Mouse (Mus musculus) liver, embryonic 16.5 days (tissue): ENCODE measurements around the gene Prdx5. TPM values are rescaled to one million over a fixed set of nuclear protein-coding genes. Genes with fewer than 3 reads are reported as not detected.

Experiments used
- ATAC-seq: fragments of 200-750 bp; cut with Nextera tagmentation; 2 replicates; pipeline ENCODE4 v1.8.0; 2017; ENCODE audit warnings: low read depth, mild to moderate bottlenecking, moderate number of reproducible peaks, moderate library complexity
- H3K27ac ChIP-seq: fragments of 300-500 bp; sonication (generic); 2 replicates; pipeline ENCODE4 v1.5.1; 2014; ENCODE audit warnings: mild to moderate bottlenecking, low read length
- H3K27me3 ChIP-seq: fragments of 300-500 bp; sonication (generic); 2 replicates; pipeline ENCODE4 v1.6.1; 2014; ENCODE audit warnings: low read depth, low read length, mixed read lengths; ENCODE audit not compliant: control insufficient read depth, insufficient read depth
- H3K36me3 ChIP-seq: fragments of 300-500 bp; sonication (generic); 2 replicates; pipeline ENCODE4 v1.6.1; 2014; ENCODE audit warnings: mild to moderate bottlenecking; ENCODE audit not compliant: control insufficient read depth, insufficient read depth
- H3K4me1 ChIP-seq: fragments of 300-500 bp; sonication (generic); 2 replicates; pipeline ENCODE4 v1.6.1; 2014; ENCODE audit warnings: low read depth, low read length, mixed read lengths; ENCODE audit not compliant: control insufficient read depth
- H3K4me2 ChIP-seq: fragments of 300-500 bp; sonication (generic); 2 replicates; pipeline ENCODE4 v1.6.1; 2014; ENCODE audit warnings: low read depth, low read length, mixed read lengths
- H3K4me3 ChIP-seq: fragments of 300-500 bp; sonication (generic); 2 replicates; pipeline ENCODE4 v1.5.1; 2014; ENCODE audit warnings: low read depth, mild to moderate bottlenecking, low read length
- H3K9ac ChIP-seq: fragments of 300-500 bp; sonication (generic); 2 replicates; pipeline ENCODE4 v1.6.1; 2014; ENCODE audit warnings: low read depth, low read length
- H3K9me3 ChIP-seq: fragments of 300-500 bp; sonication (generic); replicated peaks from 2 replicates; pipeline ENCODE4 v1.6.1; 2016; ENCODE audit warnings: low read length; ENCODE audit not compliant: control insufficient read depth
- WGBS: fragments of 180-500 bp; shearing (Covaris S2); extraction: QIAGEN DNeasy Blood & Tissue Kit; methylation state at CpG from one replicate; pipeline ENCODE4 v1.1.7; 2014; ENCODE audit not compliant: insufficient replicate concordance; 5-methylcytosine and 5-hydroxymethylcytosine counted together
- polyA plus RNA-seq: library from polyadenylated mRNA; unstranded; fragments of >200 nt; fragmentation: Nextera tagmentation; extraction: Ambion mirVana; gene quantifications from 2 replicates; pipeline ENCODE4 v1.2.1, GENCODE M21; 2015

The Prdx5 gene
- polyA plus RNA-seq, 1 experiment from 2014 or later, result 161 TPM

DNA sequence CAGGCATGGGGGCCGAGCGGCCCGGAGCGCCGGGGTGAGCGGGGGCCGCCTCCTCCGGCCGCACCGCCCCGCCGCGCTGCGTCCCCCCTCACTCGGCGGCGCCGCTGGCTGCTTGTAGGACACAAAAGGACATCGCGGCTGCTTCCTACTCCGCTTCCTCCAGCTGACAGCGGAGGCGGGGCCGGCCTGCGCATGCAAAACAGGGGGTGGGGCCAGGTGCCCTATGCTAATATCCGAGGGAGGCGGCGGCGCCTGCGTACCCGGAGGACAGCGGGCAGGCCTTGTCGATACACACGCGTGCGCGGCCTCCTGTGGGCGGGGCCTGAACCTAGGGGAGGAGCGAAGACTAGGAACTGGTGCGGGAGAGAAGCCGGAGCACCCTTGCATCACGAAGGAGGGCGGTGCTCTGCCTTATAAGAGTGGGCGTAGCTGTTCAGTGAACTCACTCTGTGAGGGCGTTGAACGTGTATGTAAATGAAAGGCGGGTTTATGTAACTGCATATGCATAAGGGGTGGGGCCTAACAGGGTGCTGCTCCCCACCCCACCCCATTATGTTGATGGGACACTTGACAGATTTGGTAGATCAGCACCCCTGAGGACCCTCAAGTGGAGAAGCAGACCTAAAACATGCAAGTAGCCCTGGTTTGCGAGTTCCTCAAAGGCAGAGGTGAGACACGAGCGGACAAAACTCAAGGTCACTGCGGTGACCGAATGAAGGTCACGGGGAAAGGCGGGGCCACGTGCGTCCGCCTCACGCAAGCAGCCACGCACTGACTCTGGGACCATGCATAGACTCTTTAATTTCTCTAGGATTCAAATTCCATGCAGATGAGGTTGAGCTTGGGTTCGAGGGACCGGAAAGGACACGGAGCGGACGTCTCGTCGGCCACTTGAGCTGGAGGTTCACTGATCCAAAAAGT is 12.0 kb upstream of the Prdx5 start, which contains the start of gene Esrra:
Gene Esrra, minus strand, starts transcription at position 167 of the 921 bp plus-strand sequence.
- peaks cover 39% of the 10 kb centered on the region for H3K27me3 ChIP-seq
- H3K36me3 ChIP-seq, result no peaks in the 10 kb centered on the region
- no peaks in the 10 kb centered on the region for H3K9me3 ChIP-seq
- H3K27ac ChIP-seq, result peak within 1 kb of the TSS; percentile 86
- peak; percentile 92 for ATAC-seq
- H3K4me1 ChIP-seq, result peaks cover 42% of the 10 kb centered on the region
- peak within 1 kb of the TSS; percentile 84 for H3K9ac ChIP-seq
- H3K4me3 ChIP-seq, result peak within 1 kb of the TSS; percentile 82
- peak within 1 kb of the TSS; percentile 100 for H3K4me2 ChIP-seq
- under 1% methylated on average over 62 of the region's 66 CpGs for WGBS

- no peak; the same call in 1 of the 2 replicates for ATAC-seq
- Histone ChIP-seq H3K9me3 (no peaks in the 10 kb centered on the region), H3K9ac (peak overlapping the region; percentile 84), H3K4me3 (peak overlapping the region; percentile 82), H3K4me1 (peaks cover 38% of the 10 kb centered on the region), H3K36me3 (no peaks in the 10 kb centered on the region), H3K27me3 (peaks cover 30% of the 10 kb centered on the region), H3K27ac (peak overlapping the region; percentile 86), H3K4me2 (peak overlapping the region; percentile 100)
- under 1% methylated on average over 48 of the region's 48 CpGs for WGBS
Measured at GRCm38 (mm10) chr19:6920741-6921636, 11.1 kb upstream of the Prdx5 start.

DNA sequence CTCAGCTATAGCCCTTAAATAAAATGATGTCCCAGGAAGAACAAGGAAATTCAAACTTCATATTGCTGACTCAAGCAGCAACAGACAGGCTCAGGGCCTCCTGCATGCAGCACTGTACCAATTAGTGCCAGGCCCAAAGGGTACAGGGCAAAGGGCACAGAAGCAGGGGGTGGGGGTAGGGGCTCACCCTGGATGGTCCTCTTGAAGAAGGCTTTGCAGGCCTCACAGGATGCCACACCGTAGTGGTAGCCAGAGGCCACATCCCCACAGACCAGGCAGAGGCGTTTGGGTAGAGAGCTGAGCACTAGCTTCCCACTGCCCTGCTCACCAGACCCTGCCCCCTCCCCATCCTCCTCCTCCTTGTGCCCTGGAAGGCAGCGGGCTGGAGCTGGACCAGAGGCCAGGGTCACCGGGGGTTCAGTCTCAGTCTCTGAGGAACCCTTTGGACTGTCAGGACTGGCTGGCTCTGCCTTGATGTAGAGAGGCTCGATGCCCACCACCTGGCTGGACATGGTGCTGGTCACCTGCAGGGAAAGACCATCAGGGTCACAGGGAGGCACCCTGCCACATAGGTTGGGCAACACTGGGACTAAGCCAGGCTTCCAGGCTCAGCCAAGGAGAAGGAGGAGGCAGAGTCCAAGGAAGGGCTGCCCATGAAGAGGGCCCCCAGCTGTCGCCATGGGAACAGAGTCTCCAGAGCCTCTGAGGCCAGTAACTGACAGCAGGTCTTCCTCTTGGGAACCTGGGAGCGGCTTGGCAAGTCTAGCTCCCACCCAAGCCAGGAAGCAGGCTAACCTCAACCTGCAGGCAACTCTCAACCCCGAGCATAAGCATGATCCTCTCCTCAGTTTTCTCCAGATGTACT is 10.2 kb upstream of the Prdx5 start:
- ATAC-seq, result no peak

DNA sequence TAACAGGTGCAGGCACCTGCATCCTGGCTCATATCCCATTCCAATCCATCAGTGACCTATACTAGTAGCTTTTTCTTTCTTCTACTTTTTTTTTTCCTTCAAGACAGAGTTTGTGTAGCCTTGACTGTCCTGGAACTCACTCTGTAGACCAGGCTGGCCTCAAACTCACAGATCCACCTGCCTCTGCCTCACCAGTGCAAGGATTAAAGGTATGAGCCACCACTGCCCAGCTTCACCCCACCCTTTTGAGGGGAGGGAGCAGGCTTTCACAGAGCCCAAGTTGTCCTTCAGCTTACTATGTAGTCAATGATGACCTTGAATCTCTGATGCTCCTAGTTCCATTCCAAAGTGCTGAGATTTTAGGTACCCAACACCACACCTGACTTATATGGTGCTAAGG is 9.5 kb upstream of the Prdx5 start:
- Histone ChIP-seq H3K9ac (no peak overlapping the region), H3K27me3 (peaks cover 15% of the 10 kb centered on the region), H3K4me1 (peaks cover 39% of the 10 kb centered on the region), H3K4me3 (no peak overlapping the region), H3K4me2 (no peak overlapping the region), H3K36me3 (no peaks in the 10 kb centered on the region), H3K27ac (no peak overlapping the region), H3K9me3 (no peaks in the 10 kb centered on the region)
- no peak for ATAC-seq

More for the DNA sequence above, 10.2 kb upstream of the Prdx5 start:
- 46% methylated on average over 8 of the region's 8 CpGs for WGBS
- peak overlapping the region; percentile 100 for H3K4me2 ChIP-seq
- peak overlapping the region; percentile 84 for H3K9ac ChIP-seq
- H3K27ac ChIP-seq, result peak overlapping the region; percentile 86; the same call in 1 of the 2 replicates
- H3K9me3 ChIP-seq, result no peaks in the 10 kb centered on the region
- peaks cover 21% of the 10 kb centered on the region for H3K27me3 ChIP-seq
- no peaks in the 10 kb centered on the region for H3K36me3 ChIP-seq
- peaks cover 43% of the 10 kb centered on the region for H3K4me1 ChIP-seq
- peak overlapping the region; percentile 82 for H3K4me3 ChIP-seq

GRCm38 (mm10) chr19:6918321-6918720 is 8.4 kb upstream of the Prdx5 start:
- H3K36me3 ChIP-seq, result no peaks in the 10 kb centered on the region; the same call in 1 of the 2 replicates
- peaks cover 39% of the 10 kb centered on the region for H3K4me1 ChIP-seq
- peaks cover 4% of the 10 kb centered on the region for H3K27me3 ChIP-seq
- H3K4me3 ChIP-seq, result no peak overlapping the region
- H3K27ac ChIP-seq, result no peak overlapping the region
- no peak overlapping the region for H3K4me2 ChIP-seq
- H3K9me3 ChIP-seq, result no peaks in the 10 kb centered on the region
- WGBS, result 72% methylated on average over 4 of the region's 4 CpGs
- no peak for ATAC-seq
- no peak overlapping the region for H3K9ac ChIP-seq

DNA sequence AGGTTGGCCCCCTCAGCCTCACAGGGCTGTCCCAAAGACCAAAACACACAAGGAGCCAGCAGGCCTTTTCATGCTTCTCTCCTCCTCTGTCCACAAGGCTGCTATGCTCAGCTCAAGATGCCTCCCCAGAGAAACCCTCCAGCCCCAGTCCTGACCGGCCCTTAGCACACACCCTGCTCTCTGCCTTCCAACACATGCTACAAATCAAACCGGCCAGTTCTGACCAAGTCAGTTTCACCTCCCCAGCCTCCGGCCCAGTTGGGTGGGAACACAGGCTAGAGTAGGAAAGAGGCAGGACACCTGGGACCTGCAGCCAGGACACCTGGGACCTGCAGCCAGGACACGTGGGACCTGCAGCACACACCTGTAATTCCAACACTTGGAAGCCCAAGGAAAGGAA is 6.6 kb upstream of the Prdx5 start:
- Histone ChIP-seq H3K27ac (no peak overlapping the region), H3K9me3 (no peaks in the 10 kb centered on the region), H3K9ac (no peak overlapping the region), H3K4me1 (peaks cover 27% of the 10 kb centered on the region), H3K4me3 (no peak overlapping the region), H3K36me3 (no peaks in the 10 kb centered on the region; the same call in 1 of the 2 replicates), H3K27me3 (no peaks in the 10 kb centered on the region), H3K4me2 (no peak overlapping the region)
- ATAC-seq, result no peak
- WGBS, result 73% methylated on average over 4 of the region's 4 CpGs

GRCm38 (mm10) chr19:6915276-6915675 is 5.4 kb upstream of the Prdx5 start:
- peak; percentile 52 for ATAC-seq
- Histone ChIP-seq H3K27ac (peak overlapping the region; percentile 41), H3K27me3 (no peaks in the 10 kb centered on the region), H3K4me2 (no peak overlapping the region), H3K9me3 (no peaks in the 10 kb centered on the region), H3K36me3 (no peaks in the 10 kb centered on the region; the same call in 1 of the 2 replicates), H3K9ac (no peak overlapping the region), H3K4me3 (no peak overlapping the region), H3K4me1 (peaks cover 25% of the 10 kb centered on the region)
- 16% methylated on average over 4 of the region's 4 CpGs for WGBS

DNA sequence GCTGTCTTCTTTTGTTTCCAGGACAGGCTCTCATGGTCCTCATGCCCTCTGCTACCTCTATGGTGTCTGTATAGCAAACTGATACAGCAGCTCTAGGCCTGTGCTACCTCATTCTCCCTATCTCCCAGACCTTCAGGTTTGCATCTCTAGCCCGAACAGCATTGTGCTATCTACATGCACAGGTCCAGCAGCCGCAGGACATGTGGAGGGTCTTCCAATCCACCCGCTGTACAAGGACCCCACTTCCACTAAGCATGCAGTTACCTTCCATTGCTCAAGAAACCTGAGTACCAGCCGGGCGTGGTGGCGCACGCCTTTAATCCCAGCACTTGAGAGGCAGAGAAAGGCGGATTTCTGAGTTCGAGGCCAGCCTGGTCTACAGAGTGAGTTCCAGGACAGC is 4.6 kb upstream of the Prdx5 start:
- Histone ChIP-seq H3K4me3 (no peak overlapping the region), H3K9ac (no peak overlapping the region), H3K4me2 (no peak overlapping the region), H3K27ac (no peak overlapping the region), H3K36me3 (no peaks in the 10 kb centered on the region; the same call in 1 of the 2 replicates), H3K4me1 (peaks cover 18% of the 10 kb centered on the region), H3K27me3 (no peaks in the 10 kb centered on the region), H3K9me3 (no peaks in the 10 kb centered on the region)
- 78% methylated on average over 9 of the region's 9 CpGs for WGBS
- ATAC-seq, result no peak
